Mouse (Mus musculus) intestine, embryonic 15.5 days (tissue): ENCODE data around the gene Atf7ip. TPM values are rescaled to one million over a fixed set of nuclear protein-coding genes. Genes with fewer than 3 reads are reported as not detected.

Experiments
- ATAC-seq: fragments of 200-750 bp; cut with Nextera tagmentation; 2 replicates; pipeline ENCODE4 v1.8.0; 2017; ENCODE audit warnings: moderate TSS enrichment, moderate library complexity
- H3K27ac ChIP-seq: fragments of 300-500 bp; sonication (generic); 2 replicates; pipeline ENCODE4 v1.5.1; 2015; ENCODE audit warnings: mild to moderate bottlenecking, inconsistent platforms
- H3K27me3 ChIP-seq: fragments of 300-500 bp; sonication (generic); replicated peaks from 2 replicates; pipeline ENCODE4 v1.6.1; 2015; ENCODE audit warnings: inconsistent platforms
- H3K36me3 ChIP-seq: fragments of 300-500 bp; sonication (generic); 2 replicates; pipeline ENCODE4 v1.6.1; 2015; ENCODE audit warnings: inconsistent platforms
- H3K4me1 ChIP-seq: fragments of 300-500 bp; sonication (generic); replicated peaks from 2 replicates; pipeline ENCODE4 v1.6.1; 2015; ENCODE audit warnings: inconsistent platforms
- H3K4me2 ChIP-seq: fragments of 300-500 bp; sonication (generic); replicated peaks from 2 replicates; pipeline ENCODE4 v1.6.1; 2015; ENCODE audit warnings: mild to moderate bottlenecking, inconsistent platforms
- H3K4me3 ChIP-seq: fragments of 300-500 bp; sonication (generic); replicated peaks from 2 replicates; pipeline ENCODE4 v1.5.1; 2015; ENCODE audit warnings: inconsistent platforms
- H3K9ac ChIP-seq: fragments of 300-500 bp; sonication (generic); 2 replicates; pipeline ENCODE4 v1.6.1; 2015; ENCODE audit warnings: inconsistent platforms
- H3K9me3 ChIP-seq: fragments of 300-500 bp; sonication (generic); 2 replicates; pipeline ENCODE4 v1.6.1; 2016; ENCODE audit warnings: inconsistent platforms
- WGBS: fragments of 180-500 bp; shearing (Covaris S2); methylation state at CpG from one replicate; pipeline ENCODE4 v1.1.7; 2015; 5-methylcytosine and 5-hydroxymethylcytosine counted together
- polyA plus RNA-seq: library from polyadenylated mRNA; unstranded; fragments of >200 nt; fragmentation: Nextera tagmentation; extraction: Ambion mirVana; gene quantifications from 2 replicates; pipeline ENCODE4 v1.2.1, GENCODE M21; 2015

Gene Atf7ip
- polyA plus RNA-seq, 1 experiment from 2014 or later: 24.1 TPM

GRCm38 (mm10) chr6:136470321-136471230 is 35.4 kb upstream of the Atf7ip start:
- 8% methylated on average over 29 of the region's 31 CpGs for WGBS
- Histone ChIP-seq H3K4me2 (peak overlapping the region; percentile 20), H3K4me3 (no peak overlapping the region), H3K27me3 (no peaks in the 10 kb centered on the region), H3K9ac (no peak overlapping the region), H3K27ac (peak overlapping the region; percentile 91), H3K9me3 (no peaks in the 10 kb centered on the region), H3K4me1 (peaks cover 24% of the 10 kb centered on the region), H3K36me3 (no peaks in the 10 kb centered on the region)
- ATAC-seq: peak; percentile 68

GRCm38 (mm10) chr6:136471601-136472000 is 34.4 kb upstream of the Atf7ip start:
- Histone ChIP-seq H3K4me1 (peaks cover 19% of the 10 kb centered on the region), H3K36me3 (no peaks in the 10 kb centered on the region), H3K27ac (peak overlapping the region; percentile 91), H3K9ac (no peak overlapping the region), H3K27me3 (no peaks in the 10 kb centered on the region), H3K4me2 (no peak overlapping the region), H3K4me3 (no peak overlapping the region), H3K9me3 (no peaks in the 10 kb centered on the region)
- WGBS: 22% methylated on average over 5 of the region's 5 CpGs
- ATAC-seq: no peak

- no peak overlapping the region for H3K9ac ChIP-seq
- H3K4me1 ChIP-seq: peaks cover 16% of the 10 kb centered on the region
- H3K27ac ChIP-seq: no peak overlapping the region
- WGBS: 75% methylated on average over 6 of the region's 6 CpGs
- H3K4me2 ChIP-seq: no peak overlapping the region
- ATAC-seq: no peak
- H3K27me3 ChIP-seq: no peaks in the 10 kb centered on the region
- H3K9me3 ChIP-seq: no peaks in the 10 kb centered on the region
- H3K36me3 ChIP-seq: no peaks in the 10 kb centered on the region
- no peak overlapping the region for H3K4me3 ChIP-seq
Observed at GRCm38 (mm10) chr6:136472779-136473178, 33.2 kb upstream of the Atf7ip start.

- H3K9ac ChIP-seq: no peak overlapping the region
- ATAC-seq: no peak
- WGBS: 66% methylated on average over 11 of the region's 11 CpGs
- no peaks in the 10 kb centered on the region for H3K9me3 ChIP-seq
- H3K4me2 ChIP-seq: no peak overlapping the region
- peaks cover 16% of the 10 kb centered on the region for H3K4me1 ChIP-seq
- H3K36me3 ChIP-seq: no peaks in the 10 kb centered on the region
- H3K27ac ChIP-seq: no peak overlapping the region
- H3K4me3 ChIP-seq: no peak overlapping the region
- no peaks in the 10 kb centered on the region for H3K27me3 ChIP-seq
Observed at GRCm38 (mm10) chr6:136473472-136474129, 32.4 kb upstream of the Atf7ip start.

GRCm38 (mm10) chr6:136475171-136475860 is 30.7 kb upstream of the Atf7ip start:
- ATAC-seq: no peak
- WGBS: 56% methylated on average over 6 of the region's 6 CpGs
- Histone ChIP-seq H3K9ac (no peak overlapping the region), H3K4me3 (no peak overlapping the region), H3K9me3 (no peaks in the 10 kb centered on the region), H3K27ac (no peak overlapping the region), H3K4me2 (no peak overlapping the region), H3K27me3 (no peaks in the 10 kb centered on the region), H3K4me1 (peaks cover 9% of the 10 kb centered on the region; the same call in 1 of the 2 replicates), H3K36me3 (no peaks in the 10 kb centered on the region)

GRCm38 (mm10) chr6:136477878-136478277 is 28.1 kb upstream of the Atf7ip start:
- H3K9me3 ChIP-seq: no peaks in the 10 kb centered on the region
- no peak overlapping the region for H3K27ac ChIP-seq
- H3K36me3 ChIP-seq: no peaks in the 10 kb centered on the region
- peak; percentile 66; the same call in 1 of the 2 replicates for ATAC-seq
- no peak overlapping the region for H3K4me3 ChIP-seq
- no peaks in the 10 kb centered on the region for H3K27me3 ChIP-seq
- no peak overlapping the region for H3K4me2 ChIP-seq
- H3K9ac ChIP-seq: no peak overlapping the region
- peaks cover 4% of the 10 kb centered on the region; the same call in 1 of the 2 replicates for H3K4me1 ChIP-seq
- WGBS: 33% methylated on average over 1 of the region's 1 CpGs

- H3K4me1 ChIP-seq: no peaks in the 10 kb centered on the region
- no peaks in the 10 kb centered on the region for H3K36me3 ChIP-seq
- no peak overlapping the region for H3K4me2 ChIP-seq
- 88% methylated on average over 2 of the region's 2 CpGs for WGBS
- no peak overlapping the region for H3K27ac ChIP-seq
- no peaks in the 10 kb centered on the region for H3K27me3 ChIP-seq
- H3K9me3 ChIP-seq: no peaks in the 10 kb centered on the region
- no peak for ATAC-seq
- no peak overlapping the region for H3K9ac ChIP-seq
- no peak overlapping the region for H3K4me3 ChIP-seq
Observed at GRCm38 (mm10) chr6:136483531-136483930, 22.4 kb upstream of the Atf7ip start.

- WGBS: 91% methylated on average over 3 of the region's 3 CpGs
- Histone ChIP-seq H3K9ac (no peak overlapping the region), H3K36me3 (no peaks in the 10 kb centered on the region), H3K27ac (no peak overlapping the region), H3K4me3 (no peak overlapping the region), H3K4me2 (no peak overlapping the region), H3K4me1 (no peaks in the 10 kb centered on the region), H3K9me3 (no peaks in the 10 kb centered on the region), H3K27me3 (no peaks in the 10 kb centered on the region)
- no peak for ATAC-seq
Observed at GRCm38 (mm10) chr6:136484093-136484492, 21.9 kb upstream of the Atf7ip start.

- Histone ChIP-seq H3K9ac (no peak overlapping the region), H3K27me3 (no peaks in the 10 kb centered on the region), H3K36me3 (no peaks in the 10 kb centered on the region), H3K4me1 (no peaks in the 10 kb centered on the region), H3K4me2 (no peak overlapping the region), H3K9me3 (no peaks in the 10 kb centered on the region), H3K27ac (no peak overlapping the region), H3K4me3 (no peak overlapping the region)
- 74% methylated on average over 4 of the region's 4 CpGs for WGBS
- no peak for ATAC-seq
Observed at GRCm38 (mm10) chr6:136486166-136486565, 19.8 kb upstream of the Atf7ip start.

GRCm38 (mm10) chr6:136486801-136487553 is 19.0 kb upstream of the Atf7ip start:
- peak; percentile 60 for ATAC-seq
- Histone ChIP-seq H3K4me1 (no peaks in the 10 kb centered on the region), H3K4me2 (peak overlapping the region; percentile 47), H3K27ac (no peak overlapping the region), H3K9me3 (no peaks in the 10 kb centered on the region), H3K27me3 (no peaks in the 10 kb centered on the region), H3K4me3 (no peak overlapping the region), H3K9ac (no peak overlapping the region), H3K36me3 (no peaks in the 10 kb centered on the region)
- WGBS: 59% methylated on average over 36 of the region's 36 CpGs

- H3K27ac ChIP-seq: no peak overlapping the region
- no peaks in the 10 kb centered on the region for H3K27me3 ChIP-seq
- WGBS: 90% methylated on average over 1 of the region's 1 CpGs
- no peak overlapping the region for H3K4me2 ChIP-seq
- no peak overlapping the region for H3K9ac ChIP-seq
- ATAC-seq: no peak
- no peaks in the 10 kb centered on the region for H3K4me1 ChIP-seq
- no peaks in the 10 kb centered on the region for H3K9me3 ChIP-seq
- no peak overlapping the region for H3K4me3 ChIP-seq
- no peaks in the 10 kb centered on the region for H3K36me3 ChIP-seq
Observed at GRCm38 (mm10) chr6:136487554-136487950, 18.4 kb upstream of the Atf7ip start.

- Histone ChIP-seq H3K4me3 (no peak overlapping the region), H3K27me3 (no peaks in the 10 kb centered on the region), H3K9ac (no peak overlapping the region), H3K9me3 (no peaks in the 10 kb centered on the region), H3K4me2 (no peak overlapping the region), H3K36me3 (no peaks in the 10 kb centered on the region), H3K4me1 (no peaks in the 10 kb centered on the region), H3K27ac (no peak overlapping the region)
- ATAC-seq: peak; percentile 72
- WGBS: 58% methylated on average over 3 of the region's 3 CpGs
Observed at GRCm38 (mm10) chr6:136489899-136490298, 16.1 kb upstream of the Atf7ip start.
